Mouse (Mus musculus): ENCODE measurements around the gene Zfp90.

DNA sequence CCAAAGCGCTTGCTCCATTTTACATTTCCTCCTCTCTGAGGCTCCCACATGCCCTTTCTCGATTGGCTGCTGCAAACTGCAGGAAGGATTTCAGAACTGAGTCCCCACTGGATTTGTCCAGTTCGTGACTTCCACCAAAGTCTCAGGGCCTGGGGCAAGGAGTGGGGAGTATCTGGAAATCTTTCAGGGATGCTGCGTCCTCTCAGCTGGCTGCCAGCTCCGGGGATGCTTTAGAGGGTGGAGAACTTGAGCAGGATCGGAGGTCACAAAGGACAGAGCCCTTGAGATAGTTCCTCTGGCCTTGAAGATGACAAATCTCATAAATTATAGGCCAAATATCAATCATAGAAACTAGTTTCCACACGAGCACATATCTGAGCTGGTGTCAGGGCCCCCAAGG is 39.2 kb upstream of the Zfp90 start:
- TF ChIP-seq CTCF (IDR thresholded peaks at IDR 0.05; ENCODE audit: low read depth, low read length) (no peak), POLR2A (IDR thresholded peaks at IDR 0.05; ENCODE audit: borderline replicate concordance, low read depth, low read length) (no peak)
